Mouse (Mus musculus) thymus, adult 2 months (tissue): ENCODE measurements around the gene Hexa.

Experiments
- CTCF ChIP-seq: fragments of 200-500 bp; IDR thresholded peaks from 2 replicates; pipeline ENCODE4 v1.5.1; 2012; ENCODE audit warnings: mild to moderate bottlenecking, control low read depth, low read length, moderate library complexity, borderline replicate concordance; ENCODE audit not compliant: control insufficient read depth, poor library complexity, insufficient read depth; ENCODE audit errors: extremely low read depth
- POLR2A ChIP-seq: fragments of 200-500 bp; IDR thresholded peaks from 2 replicates; pipeline ENCODE4 v1.6.1; 2012; ENCODE audit warnings: mild to moderate bottlenecking, low read length, control low read depth, moderate library complexity; ENCODE audit not compliant: control insufficient read depth, poor library complexity, insufficient read depth; ENCODE audit errors: extremely low read depth

GRCm38 (mm10) chr9:59548961-59549487, 9.7 kb downstream of the Hexa start:
- TF ChIP-seq CTCF (no peak), POLR2A (no peak)
